Mouse (Mus musculus) liver, embryonic 11.5 days (tissue): ENCODE measurements around the gene Cfap298. TPM values are rescaled to one million over a fixed set of nuclear protein-coding genes. Genes with fewer than 3 reads are reported as not detected.

Experiments used
- ATAC-seq: fragments of 200-750 bp; cut with Nextera tagmentation; replicated peaks from 2 replicates; pipeline ENCODE4 v1.8.0; 2017; ENCODE audit warnings: moderate number of reproducible peaks, mild to moderate bottlenecking, moderate TSS enrichment, moderate library complexity; ENCODE audit not compliant: low FRiP score
- DNase-seq: peaks from one replicate; pipeline ENCODE4 v3.0.0-alpha.2; 2017; ENCODE audit warnings: low spot score
- H3K27ac ChIP-seq: fragments of 300-500 bp; sonication (generic); 2 replicates; pipeline ENCODE4 v1.5.1; 2014; ENCODE audit warnings: mild to moderate bottlenecking, low read depth, low read length, control low read depth
- H3K27me3 ChIP-seq: fragments of 300-500 bp; sonication (generic); replicated peaks from 2 replicates; pipeline ENCODE4 v1.6.1; 2014; ENCODE audit warnings: low read length, mixed read lengths; ENCODE audit not compliant: control insufficient read depth, insufficient read depth
- H3K36me3 ChIP-seq: fragments of 300-500 bp; sonication (generic); 2 replicates; pipeline ENCODE4 v1.6.1; 2014; ENCODE audit warnings: mild to moderate bottlenecking, low read length, moderate library complexity, mixed read lengths; ENCODE audit not compliant: control insufficient read depth, insufficient read depth
- H3K4me1 ChIP-seq: fragments of 300-500 bp; sonication (generic); replicated peaks from 2 replicates; pipeline ENCODE4 v1.6.1; 2014; ENCODE audit warnings: low read length, mixed read lengths; ENCODE audit not compliant: control insufficient read depth, insufficient read depth
- H3K4me2 ChIP-seq: fragments of 300-500 bp; sonication (generic); 2 replicates; pipeline ENCODE4 v1.6.1; 2014; ENCODE audit warnings: mild to moderate bottlenecking, control low read depth, moderate library complexity
- H3K4me3 ChIP-seq: fragments of 300-500 bp; sonication (generic); 2 replicates; pipeline ENCODE4 v1.5.1; 2014; ENCODE audit warnings: low read depth, low read length, control low read depth
- H3K9ac ChIP-seq: fragments of 300-500 bp; sonication (generic); 2 replicates; pipeline ENCODE4 v1.6.1; 2014; ENCODE audit warnings: low read depth, low read length, control low read depth
- H3K9me3 ChIP-seq: fragments of 300-500 bp; sonication (generic); 2 replicates; pipeline ENCODE4 v1.6.1; 2016; ENCODE audit warnings: low read length, inconsistent platforms, mixed read lengths; ENCODE audit not compliant: control insufficient read depth
- WGBS: fragments of 180-500 bp; shearing (Covaris S2); extraction: QIAGEN DNeasy Blood & Tissue Kit; methylation state at CpG from one replicate; pipeline ENCODE4 v1.1.7; 2014; 5-methylcytosine and 5-hydroxymethylcytosine counted together
- polyA plus RNA-seq: library from polyadenylated mRNA; unstranded; fragments of >200 nt; fragmentation: Nextera tagmentation; extraction: Ambion mirVana; gene quantifications from 2 replicates; pipeline ENCODE4 v1.2.1, GENCODE M21; 2014

Cfap298 gene
- polyA plus RNA-seq, 1 experiment from 2014 or later, result 72.1 TPM

GRCm38 (mm10) chr16:90903300-90903699 is 31.6 kb downstream of the Cfap298 start:
- no peak overlapping the region for H3K9ac ChIP-seq
- H3K4me3 ChIP-seq, result no peak overlapping the region
- no peaks in the 10 kb centered on the region for H3K27me3 ChIP-seq
- 31% methylated on average over 5 of the region's 5 CpGs for WGBS
- ATAC-seq, result no peak
- no peak overlapping the region for H3K4me2 ChIP-seq
- no peaks in the 10 kb centered on the region for H3K4me1 ChIP-seq
- no peak for DNase-seq
- H3K27ac ChIP-seq, result no peak overlapping the region
- H3K36me3 ChIP-seq, result no peaks in the 10 kb centered on the region
- H3K9me3 ChIP-seq, result no peaks in the 10 kb centered on the region

DNA sequence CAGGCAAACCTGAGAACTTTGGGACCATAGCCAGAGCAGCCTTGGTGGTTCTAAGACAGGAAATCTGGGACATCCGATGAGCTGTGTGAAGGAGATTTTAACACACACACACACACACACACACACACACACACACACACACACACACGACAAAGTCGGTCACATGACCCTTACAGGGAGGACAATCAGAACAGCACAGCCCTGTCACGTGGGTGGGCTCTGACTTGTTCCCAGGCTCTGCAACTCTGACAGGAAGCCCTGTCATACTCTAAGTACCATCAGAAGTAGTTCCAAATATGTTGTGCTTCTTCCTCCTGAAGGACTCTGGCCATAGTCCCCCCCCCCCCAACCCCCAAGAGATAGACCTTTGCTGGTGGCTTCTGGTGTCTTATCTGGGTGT is 33.5 kb downstream of the Cfap298 start:
- Histone ChIP-seq H3K9me3 (no peaks in the 10 kb centered on the region), H3K36me3 (no peaks in the 10 kb centered on the region), H3K4me3 (no peak overlapping the region), H3K27me3 (no peaks in the 10 kb centered on the region), H3K4me1 (no peaks in the 10 kb centered on the region), H3K9ac (no peak overlapping the region), H3K4me2 (no peak overlapping the region), H3K27ac (no peak overlapping the region)
- WGBS, result 61% methylated on average over 4 of the region's 4 CpGs
- no peak for DNase-seq
- ATAC-seq, result no peak

DNA sequence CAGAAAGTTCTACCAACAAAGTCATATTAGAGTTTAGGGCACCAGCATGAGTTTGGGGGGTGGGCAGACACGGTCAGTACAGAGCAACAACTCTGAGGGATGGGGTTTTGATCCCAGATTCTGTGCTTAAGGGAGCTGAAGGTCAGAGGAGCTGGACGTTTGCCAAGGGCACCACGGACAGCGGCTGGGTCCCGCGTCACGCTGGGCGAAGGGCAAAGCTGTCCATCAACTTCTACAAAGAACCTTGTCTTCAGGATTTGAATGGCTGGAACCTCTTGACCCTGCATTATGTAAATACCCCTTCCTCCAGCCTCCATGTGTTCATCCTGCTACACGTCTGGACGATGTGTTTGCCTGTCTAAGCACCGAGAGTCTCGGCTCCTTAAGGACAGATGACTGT is 35.4 kb downstream of the Cfap298 start:
- Histone ChIP-seq H3K9ac (no peak overlapping the region), H3K27me3 (no peaks in the 10 kb centered on the region), H3K9me3 (no peaks in the 10 kb centered on the region), H3K36me3 (no peaks in the 10 kb centered on the region), H3K4me3 (no peak overlapping the region), H3K4me1 (no peaks in the 10 kb centered on the region), H3K4me2 (no peak overlapping the region), H3K27ac (no peak overlapping the region)
- no peak for DNase-seq
- ATAC-seq, result no peak
- 60% methylated on average over 12 of the region's 12 CpGs for WGBS

- H3K9ac ChIP-seq, result no peak overlapping the region
- no peaks in the 10 kb centered on the region for H3K36me3 ChIP-seq
- 86% methylated on average over 3 of the region's 3 CpGs for WGBS
- no peak overlapping the region for H3K27ac ChIP-seq
- DNase-seq (no peak), ATAC-seq (no peak)
- no peak overlapping the region for H3K4me3 ChIP-seq
- H3K4me2 ChIP-seq, result no peak overlapping the region
- H3K27me3 ChIP-seq, result no peaks in the 10 kb centered on the region
- H3K4me1 ChIP-seq, result no peaks in the 10 kb centered on the region
- no peaks in the 10 kb centered on the region for H3K9me3 ChIP-seq
These were observed 37.3 kb downstream of the Cfap298 start for GRCm38 (mm10) chr16:90897651-90898050.

- no peak overlapping the region for H3K4me3 ChIP-seq
- no peak for ATAC-seq
- no peak overlapping the region for H3K27ac ChIP-seq
- H3K27me3 ChIP-seq, result no peaks in the 10 kb centered on the region; the same call in 1 of the 2 replicates
- no peaks in the 10 kb centered on the region for H3K9me3 ChIP-seq
- WGBS, result 63% methylated on average over 9 of the region's 9 CpGs
- H3K4me2 ChIP-seq, result no peak overlapping the region
- no peaks in the 10 kb centered on the region for H3K36me3 ChIP-seq
- no peaks in the 10 kb centered on the region for H3K4me1 ChIP-seq
- no peak for DNase-seq
- no peak overlapping the region for H3K9ac ChIP-seq
These were observed 41.1 kb downstream of the Cfap298 start for GRCm38 (mm10) chr16:90893792-90894191.

- Histone ChIP-seq H3K27me3 (no peaks in the 10 kb centered on the region; the same call in 1 of the 2 replicates), H3K9me3 (no peaks in the 10 kb centered on the region), H3K4me3 (no peak overlapping the region), H3K9ac (no peak overlapping the region), H3K4me1 (no peaks in the 10 kb centered on the region), H3K27ac (no peak overlapping the region), H3K36me3 (no peaks in the 10 kb centered on the region), H3K4me2 (no peak overlapping the region)
- ATAC-seq (no peak), DNase-seq (no peak)
- 71% methylated on average over 7 of the region's 7 CpGs for WGBS
These were observed 41.9 kb downstream of the Cfap298 start for GRCm38 (mm10) chr16:90893019-90893418.

DNA sequence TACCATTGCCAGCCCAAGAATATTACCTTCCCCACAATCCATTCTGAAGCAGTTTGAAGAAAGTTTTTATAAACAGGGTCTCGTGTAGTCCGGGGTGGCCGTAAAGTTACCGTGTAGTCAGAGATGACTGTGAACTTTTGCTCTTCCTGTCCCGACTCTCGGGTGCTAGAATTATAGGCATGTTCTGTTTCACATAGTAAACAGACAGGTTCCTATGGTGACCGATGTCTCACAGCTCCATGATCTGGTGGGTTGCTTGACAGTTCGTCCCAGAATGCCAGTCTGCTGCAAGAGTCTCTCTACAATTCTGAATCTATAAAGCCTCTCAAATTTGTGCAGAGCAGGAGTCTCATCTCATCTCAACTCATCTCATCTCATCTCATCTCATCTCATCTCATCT is 42.8 kb downstream of the Cfap298 start:
- WGBS, result 60% methylated on average over 8 of the region's 8 CpGs
- Histone ChIP-seq H3K4me3 (no peak overlapping the region), H3K27me3 (no peaks in the 10 kb centered on the region; the same call in 1 of the 2 replicates), H3K27ac (no peak overlapping the region), H3K9ac (no peak overlapping the region), H3K4me1 (no peaks in the 10 kb centered on the region), H3K36me3 (no peaks in the 10 kb centered on the region), H3K9me3 (no peaks in the 10 kb centered on the region), H3K4me2 (no peak overlapping the region)
- ATAC-seq (no peak), DNase-seq (no peak)

GRCm38 (mm10) chr16:90891601-90892000 is 43.3 kb downstream of the Cfap298 start:
- 73% methylated on average over 14 of the region's 14 CpGs for WGBS
- Histone ChIP-seq H3K9ac (no peak overlapping the region), H3K4me1 (no peaks in the 10 kb centered on the region), H3K4me3 (no peak overlapping the region), H3K9me3 (no peaks in the 10 kb centered on the region), H3K27ac (no peak overlapping the region), H3K36me3 (no peaks in the 10 kb centered on the region), H3K27me3 (no peaks in the 10 kb centered on the region; the same call in 1 of the 2 replicates), H3K4me2 (no peak overlapping the region)
- DNase-seq (no peak), ATAC-seq (no peak)

DNA sequence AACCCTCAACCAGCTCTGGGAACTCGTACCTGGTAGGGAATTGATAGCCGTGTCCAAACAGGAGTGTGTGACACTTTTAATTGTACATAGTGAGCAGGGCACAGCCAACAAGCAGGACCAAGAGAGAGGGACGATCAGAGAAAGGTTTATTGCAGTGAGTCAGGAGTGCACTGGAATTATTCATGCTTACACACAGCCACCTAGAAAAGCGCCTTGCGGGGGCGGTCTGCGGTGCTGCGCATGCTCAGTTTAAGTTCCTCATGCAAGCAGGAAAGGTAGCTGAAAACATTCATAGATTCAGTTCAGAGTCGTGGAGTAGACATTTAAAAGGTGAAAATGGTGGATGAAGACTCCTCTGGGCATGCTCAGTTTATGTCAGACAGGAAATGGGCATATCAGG is 44.2 kb downstream of the Cfap298 start:
- Histone ChIP-seq H3K36me3 (no peaks in the 10 kb centered on the region), H3K27me3 (no peaks in the 10 kb centered on the region; the same call in 1 of the 2 replicates), H3K27ac (no peak overlapping the region), H3K9me3 (no peaks in the 10 kb centered on the region), H3K9ac (no peak overlapping the region), H3K4me3 (no peak overlapping the region), H3K4me2 (no peak overlapping the region), H3K4me1 (no peaks in the 10 kb centered on the region)
- no peak for DNase-seq
- no peak for ATAC-seq
- 84% methylated on average over 9 of the region's 9 CpGs for WGBS
